Mouse (Mus musculus) small intestine, adult 2 months (tissue): Measurements from ENCODE around the gene Rab37.

ENCODE experiments used
- CTCF ChIP-seq: fragments of 200-500 bp; IDR thresholded peaks from 2 replicates; pipeline ENCODE4 v1.5.1; 2012; ENCODE audit warnings: low read depth, mild to moderate bottlenecking, control low read depth, inconsistent platforms, low read length, moderate library complexity, mixed read lengths; ENCODE audit not compliant: insufficient replicate concordance, insufficient read length; ENCODE audit errors: extremely low read depth
- POLR2A ChIP-seq: fragments of 200-500 bp; IDR thresholded peaks from 2 replicates; pipeline ENCODE4 v1.6.1; 2012; ENCODE audit warnings: low read depth, mild to moderate bottlenecking, control low read depth, inconsistent platforms, low read length, moderate library complexity

- TF ChIP-seq POLR2A = no peak
- TF ChIP-seq CTCF = no peak
Observed at GRCm38 (mm10) chr11:115128483-115128882, 37.3 kb downstream of the Rab37 start.
